Mouse (Mus musculus): ENCODE measurements at regions not wholly inside any gene's neighbourhood (a gene's known extent, or its start where the extent isn't known, plus 50 kb on each side); places are given as distances from the start of the nearest gene placed in this dataset.

- ATAC-seq (replicated peaks; ENCODE audit: low read depth, poor library complexity, severe bottlenecking), result no peak
Observed at GRCm38 (mm10) chr3:50813760-50814400, 370.5 kb upstream of the Slc7a11 start.

GRCm38 (mm10) chr3:50815716-50816115 is 372.3 kb upstream of the Slc7a11 start:
- ATAC-seq (replicated peaks; ENCODE audit: low read depth, poor library complexity, severe bottlenecking), result no peak

GRCm38 (mm10) chr3:50816479-50816878 is 373.1 kb upstream of the Slc7a11 start:
- ATAC-seq (replicated peaks; ENCODE audit: low read depth, poor library complexity, severe bottlenecking), result no peak

- ATAC-seq (replicated peaks; ENCODE audit: low read depth, poor library complexity, severe bottlenecking), result no peak
Observed at GRCm38 (mm10) chr3:50817361-50817760, 373.9 kb upstream of the Slc7a11 start.

- no peak for ATAC-seq (replicated peaks; ENCODE audit: low read depth, poor library complexity, severe bottlenecking)
Observed at GRCm38 (mm10) chr3:50820776-50821175, 377.4 kb upstream of the Slc7a11 start.

GRCm38 (mm10) chr3:50825534-50826423 is 382.4 kb upstream of the Slc7a11 start:
- ATAC-seq (replicated peaks; ENCODE audit: low read depth, poor library complexity, severe bottlenecking), result no peak

GRCm38 (mm10) chr3:50826424-50826819 is 383.0 kb upstream of the Slc7a11 start:
- ATAC-seq (replicated peaks; ENCODE audit: low read depth, poor library complexity, severe bottlenecking), result no peak

GRCm38 (mm10) chr3:50829211-50829610 is 385.8 kb upstream of the Slc7a11 start:
- no peak for ATAC-seq (replicated peaks; ENCODE audit: low read depth, poor library complexity, severe bottlenecking)

- no peak for ATAC-seq (replicated peaks; ENCODE audit: low read depth, poor library complexity, severe bottlenecking)
Observed at GRCm38 (mm10) chr3:50830446-50830845, 387.0 kb upstream of the Slc7a11 start.

GRCm38 (mm10) chr3:50830926-50831325 is 387.5 kb upstream of the Slc7a11 start:
- no peak for ATAC-seq (replicated peaks; ENCODE audit: low read depth, poor library complexity, severe bottlenecking)

GRCm38 (mm10) chr3:50842216-50842615 is 382.0 kb upstream of the Noct start:
- no peak for ATAC-seq (replicated peaks; ENCODE audit: low read depth, poor library complexity, severe bottlenecking)

GRCm38 (mm10) chr3:50844835-50845301 is 379.4 kb upstream of the Noct start:
- no peak for ATAC-seq (replicated peaks; ENCODE audit: low read depth, poor library complexity, severe bottlenecking)

GRCm38 (mm10) chr3:50845311-50845710 is 378.9 kb upstream of the Noct start:
- ATAC-seq (replicated peaks; ENCODE audit: low read depth, poor library complexity, severe bottlenecking), result no peak

- no peak for ATAC-seq (replicated peaks; ENCODE audit: low read depth, poor library complexity, severe bottlenecking)
Observed at GRCm38 (mm10) chr3:50848528-50848927, 375.7 kb upstream of the Noct start.

GRCm38 (mm10) chr3:50851083-50851637 is 373.1 kb upstream of the Noct start:
- no peak for ATAC-seq (replicated peaks; ENCODE audit: low read depth, poor library complexity, severe bottlenecking)

- no peak for ATAC-seq (replicated peaks; ENCODE audit: low read depth, poor library complexity, severe bottlenecking)
Observed at GRCm38 (mm10) chr3:50867105-50867504, 357.1 kb upstream of the Noct start.

- no peak for ATAC-seq (replicated peaks; ENCODE audit: low read depth, poor library complexity, severe bottlenecking)
Observed at GRCm38 (mm10) chr3:50869211-50869610, 355.0 kb upstream of the Noct start.

- 0 out of 2 replicates have a peak, but pooled peaks have one; percentile 15 for ATAC-seq (replicated peaks; ENCODE audit: low read depth, poor library complexity, severe bottlenecking)
Observed at GRCm38 (mm10) chr3:50879050-50879449, 345.2 kb upstream of the Noct start.

GRCm38 (mm10) chr3:50879595-50879994 is 344.7 kb upstream of the Noct start:
- ATAC-seq (replicated peaks; ENCODE audit: low read depth, poor library complexity, severe bottlenecking), result peak; percentile 71

GRCm38 (mm10) chr3:50881437-50882248 is 342.6 kb upstream of the Noct start:
- no peak for ATAC-seq (replicated peaks; ENCODE audit: low read depth, poor library complexity, severe bottlenecking)

Measured in common myeloid progenitor, adult 5-6 weeks (primary cell).